Mouse (Mus musculus) small intestine, adult 2 months (tissue): ENCODE results near the gene Taf6l.

Experiments used
- CTCF ChIP-seq: fragments of 200-500 bp; IDR thresholded peaks from 2 replicates; pipeline ENCODE4 v1.5.1; 2012; ENCODE audit warnings: low read depth, mild to moderate bottlenecking, control low read depth, inconsistent platforms, low read length, moderate library complexity, mixed read lengths; ENCODE audit not compliant: insufficient replicate concordance, insufficient read length; ENCODE audit errors: extremely low read depth
- POLR2A ChIP-seq: fragments of 200-500 bp; IDR thresholded peaks from 2 replicates; pipeline ENCODE4 v1.6.1; 2012; ENCODE audit warnings: low read depth, mild to moderate bottlenecking, control low read depth, inconsistent platforms, low read length, moderate library complexity

GRCm38 (mm10) chr19:8760757-8761156 lies 25.5 kb downstream of the Taf6l start:
- TF ChIP-seq POLR2A, result no peak
- no peak for TF ChIP-seq CTCF
